In genomic region chr16:28927381-28927780, GRCm38 (mm10) we compare ENCODE assay signal across 8 mouse cellular contexts. TPM values are rescaled to one million over a fixed set of nuclear protein-coding genes. Genes with fewer than 3 reads are reported as not detected.
DNase-seq lines count a peak whose midpoint lies in the region; ATAC-seq and TF ChIP-seq lines count a peak whose summit lies in the region.
"Had no signal": no experiment of that assay in that cellular context is flagged by ENCODE, and none has a peak within 500 bp of the region (broad histone marks: within the 10 kb centered on the region; RNA-seq: fewer than 3 reads in every experiment).

No protein-coding gene starts in this region.

- H3K27ac ChIP-seq in cerebellum, adult 2 months (ENCODE audit: insufficient read depth, low read length), result no peak overlapping the region
- no peak overlapping the region; the same call in 1 of the 2 replicates for H3K27ac ChIP-seq in hindbrain, embryonic 10.5 days
- no peak overlapping the region for H3K27ac ChIP-seq in limb, embryonic 13.5 days
- H3K27ac ChIP-seq: liver, embryonic 13.5 days had no signal

- no peak for TF ChIP-seq CTCF in cerebellum, adult 2 months (IDR thresholded peaks at IDR 0.05; ENCODE audit: borderline replicate concordance, insufficient read depth, low read depth, low read length)

- H3K27me3 ChIP-seq in cerebellum, adult 2 months (ENCODE audit: control insufficient read depth, insufficient read depth, low read length), result no peaks in the 10 kb centered on the region
- H3K27me3 ChIP-seq in hindbrain, embryonic 10.5 days (ENCODE audit: insufficient read depth, poor library complexity, severe bottlenecking), result peaks cover 14% of the 10 kb centered on the region
- H3K27me3 ChIP-seq in limb, embryonic 13.5 days, result peaks cover 27% of the 10 kb centered on the region

- peak; percentile 50 for DNase-seq in brain, adult 2 months (ENCODE audit: low read depth, low spot score)
- DNase-seq in cerebellum, adult 2 months, result peak; percentile 26 to 38
- DNase-seq in hindbrain, embryonic 10.5 days (ENCODE audit: low spot score), result peak; percentile 8
- no peak for DNase-seq in frontal cortex, postnatal 25 days (ENCODE audit: low spot score in 2 of 2)
- DNase-seq in urinary bladder, adult 2 months (ENCODE audit: low spot score), result no peak
- DNase-seq: liver, embryonic 13.5 days had no signal

- no peaks in the 10 kb centered on the region for H3K9me3 ChIP-seq in hindbrain, embryonic 10.5 days
- H3K9me3 ChIP-seq in limb, embryonic 13.5 days, result no peaks in the 10 kb centered on the region
- H3K9me3 ChIP-seq: liver, embryonic 13.5 days had no signal

- no peak for ATAC-seq in limb, embryonic 13.5 days (ENCODE audit: low FRiP score, low read depth)
- ATAC-seq in CD4-positive, CD25-positive, alpha-beta regulatory T cell, adult 4 months, result no peak

- peak overlapping the region; percentile 32 for H3K4me3 ChIP-seq in cerebellum, adult 2 months (replicated peaks; ENCODE audit: insufficient read depth, low read depth, low read length)
- peak overlapping the region; percentile 90 for H3K4me3 ChIP-seq in hindbrain, embryonic 10.5 days
- H3K4me3 ChIP-seq in limb, embryonic 13.5 days, result peak overlapping the region; percentile 88

- H3K36me3 ChIP-seq in hindbrain, embryonic 10.5 days, result peaks cover 2% of the 10 kb centered on the region; the same call in 1 of the 2 replicates
- no peaks in the 10 kb centered on the region for H3K36me3 ChIP-seq in limb, embryonic 13.5 days
- H3K36me3 ChIP-seq: liver, embryonic 13.5 days had no signal

- TF ChIP-seq POLR2A in cerebellum, adult 2 months (IDR thresholded peaks at IDR 0.05; ENCODE audit: borderline replicate concordance, insufficient read depth, low read length), result no peak

- H3K4me1 ChIP-seq in cerebellum, adult 2 months (ENCODE audit: control insufficient read depth, insufficient read depth, low read length), result no peaks in the 10 kb centered on the region; the same call in 1 of the 2 replicates
- H3K4me1 ChIP-seq in hindbrain, embryonic 10.5 days (replicated peaks), result peaks cover 47% of the 10 kb centered on the region
- peaks cover 18% of the 10 kb centered on the region for H3K4me1 ChIP-seq in limb, embryonic 13.5 days

- H3K9ac ChIP-seq in limb, embryonic 13.5 days, result no peak overlapping the region
- H3K9ac ChIP-seq: liver, embryonic 13.5 days had no signal

- 36% methylated on average over 9 of the region's 9 CpGs for WGBS in cerebellum, adult 2 months
- WGBS in hindbrain, embryonic 10.5 days, result 26% methylated on average over 9 of the region's 9 CpGs
- WGBS in limb, embryonic 13.5 days, result 25% methylated on average over 9 of the region's 9 CpGs

- H3K4me2 ChIP-seq in limb, embryonic 13.5 days (replicated peaks), result peak overlapping the region; percentile 81

RNA-seq across cellular contexts. Expression of gene Mb21d2, which starts 2.1 kb away (rescaled TPM):
- polyA plus RNA-seq in cerebellum, adult 2 months (2012; rRNA removed), result 29.5 and 30.7 TPM in 2 replicates
- 5.8 and 6.3 TPM in 2 replicates for polyA plus RNA-seq in hindbrain, embryonic 10.5 days (2016; fragmentation: Nextera tagmentation; extraction: Ambion mirVana)
- polyA plus RNA-seq in limb, embryonic 13.5 days (2015; fragmentation: Nextera tagmentation; extraction: Ambion mirVana), result 9.0 and 9.5 TPM in 2 replicates
- polyA plus RNA-seq in CD4-positive, CD25-positive, alpha-beta regulatory T cell, adult 4 months (2017; shearing (Covaris generic)), result not detected
- 8.1 and 9.5 TPM in 2 replicates for polyA plus RNA-seq in urinary bladder, adult 2 months (2012; rRNA removed)

Comparison
In these comparisons a context has a peak if more than half of its experiments do, and no peak if none do; other contexts are left out.
1. DNase-seq: peak in brain, adult 2 months (single experiment), cerebellum, adult 2 months (2 of 2) and hindbrain, embryonic 10.5 days (single experiment); none in frontal cortex, postnatal 25 days (0 of 2) and urinary bladder, adult 2 months (single experiment).
2. H3K4me3 ChIP-seq: peak in every context shown above with its lines; median percentile 90 in hindbrain, embryonic 10.5 days; 88 in limb, embryonic 13.5 days; 32 in cerebellum, adult 2 months.